Mouse (Mus musculus) MEL (cell line): Measurements from ENCODE around the gene Upk3b. TPM values are rescaled to one million over a fixed set of nuclear protein-coding genes. Genes with fewer than 3 reads are reported as not detected.

Experiments used
- DNase-seq: peaks from one replicate; pipeline ENCODE4 v3.0.0; 2011; ENCODE audit warnings: low read depth, low spot score
- H3K27ac ChIP-seq: 2 replicates; pipeline ENCODE4 v1.5.1; 2012; ENCODE audit warnings: low read depth, mild to moderate bottlenecking, control low read depth, low read length, moderate library complexity; ENCODE audit not compliant: control insufficient read depth
- H3K27me3 ChIP-seq, 2 experiments: fragments of 150-350 bp in 1 of 2; sonication (generic) in 1 of 2; 2 replicates each; pipeline ENCODE4 v1.6.1; 2012; ENCODE audit warnings: low read length in 2 of 2, mild to moderate bottlenecking in 2 of 2, improper control_type of control experiment in 1 of 2, moderate library complexity in 1 of 2; ENCODE audit not compliant: insufficient read depth in 2 of 2, control insufficient read depth in 1 of 2
- H3K36me3 ChIP-seq, 2 experiments: 2 replicates each; pipeline ENCODE4 v1.6.1; 2012 to 2014; ENCODE audit warnings: low read length in 2 of 2, improper control_type of control experiment in 1 of 2, inconsistent platforms in 1 of 2, mild to moderate bottlenecking in 1 of 2; ENCODE audit not compliant: insufficient read depth in 2 of 2, control insufficient read depth in 1 of 2
- H3K4me1 ChIP-seq, 2 experiments: fragments of 150-350 bp in 1 of 2; sonication (generic) in 1 of 2; 2 replicates each; pipeline ENCODE4 v1.6.1; 2012; ENCODE audit warnings: low read length in 2 of 2, improper control_type of control experiment in 1 of 2, mild to moderate bottlenecking in 1 of 2; ENCODE audit not compliant: insufficient read depth in 2 of 2, control insufficient read depth in 1 of 2
- H3K4me3 ChIP-seq, 2 experiments: fragments of 150-350 bp in 1 of 2; sonication (generic) in 1 of 2; 2 replicates each; pipeline ENCODE4 v1.5.1; 2012; ENCODE audit warnings: low read depth in 2 of 2, low read length in 2 of 2, mild to moderate bottlenecking in 2 of 2, moderate library complexity in 2 of 2, control low read depth in 1 of 2, improper control_type of control experiment in 1 of 2; ENCODE audit not compliant: control insufficient read depth in 1 of 2, insufficient read depth in 1 of 2
- H3K79me2 ChIP-seq: 2 replicates; pipeline ENCODE4 v1.6.1; 2012; ENCODE audit warnings: mild to moderate bottlenecking, low read length, moderate library complexity; ENCODE audit not compliant: control insufficient read depth, poor library complexity, insufficient read depth
- H3K9ac ChIP-seq: 2 replicates; pipeline ENCODE4 v1.6.1; 2012; ENCODE audit warnings: low read depth, mild to moderate bottlenecking, control low read depth, low read length, moderate library complexity; ENCODE audit not compliant: control insufficient read depth, poor library complexity, severe bottlenecking
- H3K9me3 ChIP-seq: fragments of 150-350 bp; sonication (generic); replicated peaks from 2 replicates; pipeline ENCODE4 v1.6.1; 2012; ENCODE audit warnings: mild to moderate bottlenecking, low read length, improper control_type of control experiment, moderate library complexity; ENCODE audit not compliant: insufficient read depth
- CHD1 ChIP-seq: IDR thresholded peaks from 2 replicates; pipeline ENCODE4 v1.6.1; 2012; ENCODE audit warnings: low read depth, mild to moderate bottlenecking, inconsistent platforms, low read length, improper control_type of control experiment
- CHD2 ChIP-seq: IDR thresholded peaks from 2 replicates; pipeline ENCODE4 v1.6.1; 2011; ENCODE audit warnings: low read length, improper control_type of control experiment
- CTCF ChIP-seq, 3 experiments: IDR thresholded peaks in 2 of 3; conservative IDR thresholded peaks in 1 of 3; 2 replicates each; pipeline ENCODE4 v1.5.1; 2011 to 2012; ENCODE audit warnings: low read length in 3 of 3, low read depth in 2 of 3, mild to moderate bottlenecking in 2 of 3, improper control_type of control experiment in 1 of 3, inconsistent platforms in 1 of 3, mixed read lengths in 1 of 3, moderate library complexity in 1 of 3; ENCODE audit not compliant: control insufficient read depth in 1 of 3, insufficient read depth in 1 of 3, poor library complexity in 1 of 3, severe bottlenecking in 1 of 3
- ELF1 ChIP-seq: IDR thresholded peaks from 2 replicates; pipeline ENCODE4 v1.6.1; 2014; ENCODE audit warnings: low read depth, mild to moderate bottlenecking, inconsistent platforms, low read length, improper control_type of control experiment, moderate library complexity
- ETS1 ChIP-seq: IDR thresholded peaks from 2 replicates; pipeline ENCODE4 v1.6.1; 2012; ENCODE audit warnings: low read depth, mild to moderate bottlenecking, inconsistent platforms, low read length, improper control_type of control experiment, moderate library complexity
- GATA1 ChIP-seq: IDR thresholded peaks from 2 replicates; pipeline ENCODE4 v1.6.1; 2011; ENCODE audit warnings: low read depth, low read length, improper control_type of control experiment
- HCFC1 ChIP-seq: IDR thresholded peaks from 2 replicates; pipeline ENCODE4 v1.6.1; 2012; ENCODE audit warnings: low read depth, mild to moderate bottlenecking, inconsistent platforms, low read length, improper control_type of control experiment, moderate library complexity
- MAFK ChIP-seq: IDR thresholded peaks from 2 replicates; pipeline ENCODE4 v1.6.1; 2011; ENCODE audit warnings: low read depth, mild to moderate bottlenecking, low read length, improper control_type of control experiment, borderline replicate concordance
- MXI1 ChIP-seq: IDR thresholded peaks from 2 replicates; pipeline ENCODE4 v1.6.1; 2011; ENCODE audit warnings: mild to moderate bottlenecking, low read depth, low read length, improper control_type of control experiment
- MYB ChIP-seq: IDR thresholded peaks from 2 replicates; pipeline ENCODE4 v1.6.1; 2011; ENCODE audit warnings: mild to moderate bottlenecking, low read depth, low read length, improper control_type of control experiment
- MYC ChIP-seq: IDR thresholded peaks from 2 replicates; pipeline ENCODE4 v1.6.1; 2011; ENCODE audit warnings: low read depth, mild to moderate bottlenecking, low read length, improper control_type of control experiment, moderate library complexity
- NRF1 ChIP-seq: IDR thresholded peaks from 2 replicates; pipeline ENCODE4 v1.6.1; 2014; ENCODE audit warnings: low read depth, mild to moderate bottlenecking, inconsistent platforms, low read length, improper control_type of control experiment, moderate library complexity; ENCODE audit not compliant: poor library complexity, insufficient read depth, severe bottlenecking
- POLR2A ChIP-seq, 2 experiments: IDR thresholded peaks; 2 replicates each; pipeline ENCODE4 v1.6.1; 2011 to 2012; ENCODE audit warnings: low read length in 2 of 2, mild to moderate bottlenecking in 2 of 2, control low read depth in 1 of 2, improper control_type of control experiment in 1 of 2, low read depth in 1 of 2, moderate library complexity in 1 of 2; ENCODE audit not compliant: control insufficient read depth in 1 of 2, insufficient read depth in 1 of 2, poor library complexity in 1 of 2
- RAD21 ChIP-seq: IDR thresholded peaks from 2 replicates; pipeline ENCODE4 v1.6.1; 2011; ENCODE audit warnings: mild to moderate bottlenecking, low read depth, low read length, improper control_type of control experiment
- SIN3A ChIP-seq: IDR thresholded peaks from 2 replicates; pipeline ENCODE4 v1.6.1; 2012; ENCODE audit warnings: low read length, improper control_type of control experiment, inconsistent platforms
- SMC3 ChIP-seq: IDR thresholded peaks from 2 replicates; pipeline ENCODE4 v1.6.1; 2011; ENCODE audit warnings: low read depth, low read length, improper control_type of control experiment
- TAL1 ChIP-seq: IDR thresholded peaks from 2 replicates; pipeline ENCODE4 v1.6.1; 2012; ENCODE audit warnings: mild to moderate bottlenecking, inconsistent platforms, low read length, moderate library complexity, mixed read lengths
- UBTF ChIP-seq: IDR thresholded peaks from 2 replicates; pipeline ENCODE4 v1.6.1; 2012; ENCODE audit warnings: low read depth, mild to moderate bottlenecking, inconsistent platforms, low read length, improper control_type of control experiment, moderate library complexity, borderline replicate concordance; ENCODE audit not compliant: insufficient read depth
- USF1 ChIP-seq: IDR thresholded peaks from 2 replicates; pipeline ENCODE4 v1.6.1; 2014; ENCODE audit warnings: low read depth, mild to moderate bottlenecking, inconsistent platforms, low read length, improper control_type of control experiment, moderate library complexity
- USF2 ChIP-seq, 2 experiments: IDR thresholded peaks; 2 replicates each; pipeline ENCODE4 v1.6.1; 2011 to 2012; ENCODE audit warnings: improper control_type of control experiment in 2 of 2, low read length in 2 of 2, borderline replicate concordance in 1 of 2, inconsistent platforms in 1 of 2, low read depth in 1 of 2, mild to moderate bottlenecking in 1 of 2; ENCODE audit not compliant: insufficient read depth in 1 of 2
- ZC3H11A ChIP-seq: IDR thresholded peaks from 2 replicates; pipeline ENCODE4 v1.6.1; 2012; ENCODE audit warnings: low read depth, mild to moderate bottlenecking, inconsistent platforms, low read length, improper control_type of control experiment
- ZMIZ1 ChIP-seq: IDR thresholded peaks from 2 replicates; pipeline ENCODE4 v1.6.1; 2012; ENCODE audit warnings: low read depth, mild to moderate bottlenecking, inconsistent platforms, low read length, improper control_type of control experiment, moderate library complexity
- polyA plus RNA-seq, 2 experiments: library from polyadenylated mRNA; stranded (reverse) in 1 of 2; unstranded in 1 of 2; fragments of >175 nt in 1 of 2; fragments of >200 nt in 1 of 2; gene quantifications; 2 replicates each; pipeline versions ENCODE4 v1.2.1 to v1.2.4; 2012; ENCODE audit warnings: low replicate concordance in 2 of 2, low read depth in 1 of 2; ENCODE audit not compliant: insufficient read length in 2 of 2, insufficient read depth in 1 of 2, missing spikeins in 1 of 2
- total RNA-seq: library from RNA; depleted of rRNA; stranded (reverse); fragments of 300-350 nt; gene quantifications from 2 replicates; pipeline ENCODE4 v1.2.3, GENCODE M21; 2012

Gene Upk3b
- total and polyA plus RNA-seq, 3 experiments = not detected

DNA sequence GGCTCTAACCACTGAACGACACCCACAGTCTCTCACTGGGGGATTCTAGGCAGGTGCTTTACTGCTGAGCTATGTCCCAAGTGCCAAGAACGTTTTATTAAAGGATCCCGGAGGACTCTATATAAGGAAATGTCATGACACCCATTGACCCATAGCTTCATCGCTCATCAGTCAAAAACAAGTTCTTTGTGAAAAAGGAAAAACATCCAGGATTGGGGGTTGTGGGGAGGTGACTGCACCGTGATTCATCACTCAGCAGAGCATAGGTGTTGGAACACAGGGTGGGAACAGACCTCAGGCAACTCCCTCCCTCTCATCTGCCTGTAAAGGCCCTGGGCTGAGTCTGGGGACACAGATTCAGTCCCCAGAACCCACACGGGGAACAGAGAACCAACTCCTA lies 11.6 kb downstream of the Upk3b start:
- Histone ChIP-seq H3K4me1 (no peaks in the 10 kb centered on the region; a peak in 2 of 4 replicates), H3K36me3 (no peaks in the 10 kb centered on the region), H3K27ac (no peak overlapping the region), H3K9me3 (no peaks in the 10 kb centered on the region), H3K4me3 (no peak overlapping the region), H3K79me2 (no peaks in the 10 kb centered on the region), H3K9ac (no peak overlapping the region), H3K27me3 (no peaks in the 10 kb centered on the region)
- no peak for DNase-seq
- TF ChIP-seq MAFK (no peak), GATA1 (no peak), MYB (no peak)

DNA sequence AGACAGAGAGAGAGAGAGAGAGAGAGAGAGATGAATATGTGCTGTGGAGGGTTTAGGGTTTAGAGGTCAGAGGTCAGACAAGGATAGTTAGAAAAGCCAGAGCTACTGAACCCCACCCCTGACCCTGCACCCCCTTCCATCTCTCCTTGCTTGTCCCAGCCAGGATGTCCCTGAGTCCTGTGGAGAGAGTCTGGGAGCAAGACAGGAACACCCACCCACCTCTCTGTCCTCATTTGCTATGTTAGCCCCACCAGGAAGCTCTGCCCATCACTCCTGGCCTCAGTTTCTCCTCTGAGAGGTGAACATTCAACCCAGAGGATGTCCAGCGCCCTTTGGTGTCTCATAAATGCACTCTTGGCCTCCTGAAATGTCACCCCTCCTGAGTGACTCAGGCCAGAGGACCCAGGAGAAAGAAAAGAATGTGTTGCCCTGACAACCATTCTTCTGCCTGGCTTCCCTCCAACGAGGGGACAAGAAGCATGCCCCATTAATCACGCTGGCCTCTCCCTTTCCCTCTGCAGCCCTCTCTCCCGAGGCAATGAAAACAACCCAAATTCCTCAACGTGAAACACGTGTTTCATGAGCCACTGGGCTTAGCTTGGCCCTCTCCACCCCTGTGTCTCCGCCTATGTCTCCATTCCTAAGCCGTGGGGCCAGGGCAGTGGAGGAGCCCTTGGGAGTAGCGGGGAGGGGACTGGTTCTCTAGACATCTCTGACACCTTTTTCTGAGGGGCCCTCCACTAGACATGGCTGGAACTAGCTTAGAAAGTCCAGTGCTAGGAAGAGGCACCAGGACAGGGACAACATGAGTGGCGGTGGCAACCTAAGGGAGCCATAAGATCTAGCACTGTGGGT lies 13.2 kb downstream of the Upk3b start:
- no peak for DNase-seq
- no peaks in the 10 kb centered on the region for H3K79me2 ChIP-seq
- no peak overlapping the region for H3K9ac ChIP-seq
- H3K4me3 ChIP-seq = no peak overlapping the region
- H3K36me3 ChIP-seq = no peaks in the 10 kb centered on the region
- H3K4me1 ChIP-seq = no peaks in the 10 kb centered on the region
- no peak overlapping the region for H3K27ac ChIP-seq
- H3K27me3 ChIP-seq = peaks cover 0 to 2% of the 10 kb centered on the region in 2 experiments; a peak in 1 of 4 replicates
- no peaks in the 10 kb centered on the region for H3K9me3 ChIP-seq
- TF ChIP-seq CTCF (IDR thresholded peaks at IDR 0.05 in 2 of 3, conservative IDR thresholded peaks at IDR 0.05 in 1 of 3; ENCODE audit: control insufficient read depth in 1 of 3, insufficient read depth in 1 of 3, low read depth in 2 of 3, low read length in 3 of 3, poor library complexity in 1 of 3, severe bottlenecking in 1 of 3) (no peak), CHD2 (no peak), ETS1 (no peak), ZMIZ1 (no peak), SIN3A (no peak), RAD21 (no peak), USF1 (no peak), MXI1 (no peak), NRF1 (no peak)

DNA sequence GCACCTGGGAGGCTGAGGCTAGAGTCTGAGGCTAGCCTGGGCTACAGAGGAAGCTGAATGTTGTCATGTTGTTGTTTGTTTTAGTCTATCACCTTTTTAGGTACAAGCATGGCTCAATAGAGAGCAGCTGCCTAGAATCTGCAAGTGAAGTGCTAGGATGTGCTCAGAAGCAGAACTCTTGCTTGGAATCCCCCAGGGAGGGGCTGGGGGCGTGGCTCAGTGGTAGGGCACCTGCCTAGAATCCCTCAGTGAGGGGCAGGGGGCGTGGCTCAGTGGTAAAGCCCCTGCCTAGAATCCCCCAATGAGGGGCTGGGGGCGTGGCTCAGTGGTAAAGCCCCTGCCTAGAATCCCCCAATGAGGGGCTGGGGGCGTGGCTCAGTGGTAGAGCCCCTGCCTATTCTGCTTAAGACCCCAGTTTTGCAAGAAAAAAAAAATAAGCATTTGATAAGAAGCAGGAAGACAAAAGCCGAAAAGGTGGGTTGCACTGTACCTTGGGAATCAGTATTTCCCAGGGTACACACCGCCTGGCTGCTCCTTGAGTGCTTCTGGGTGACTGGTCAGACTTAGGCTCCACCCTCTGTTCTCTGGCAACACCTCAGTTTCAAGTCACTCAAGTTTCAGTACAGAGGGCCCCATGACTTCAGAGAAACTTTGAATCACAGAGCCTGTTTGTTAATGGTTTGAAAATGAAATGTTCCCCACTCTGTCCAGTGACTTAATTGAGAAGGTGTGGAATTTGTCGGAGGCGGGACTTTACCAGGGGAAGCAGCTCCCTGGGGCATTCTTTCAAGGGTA lies 14.8 kb downstream of the Upk3b start:
- no peak overlapping the region for H3K9ac ChIP-seq
- no peaks in the 10 kb centered on the region for H3K79me2 ChIP-seq
- no peaks in the 10 kb centered on the region for H3K4me1 ChIP-seq
- H3K4me3 ChIP-seq = no peak overlapping the region
- no peak for DNase-seq
- H3K27ac ChIP-seq = no peak overlapping the region
- H3K9me3 ChIP-seq = no peaks in the 10 kb centered on the region
- H3K36me3 ChIP-seq = no peaks in the 10 kb centered on the region
- peaks cover 6 to 9% of the 10 kb centered on the region in 2 experiments for H3K27me3 ChIP-seq
- TF ChIP-seq GATA1 (no peak), TAL1 (no peak), UBTF (no peak), SMC3 (no peak), MYC (no peak), CHD1 (no peak), USF2 (IDR thresholded peaks at IDR 0.05; ENCODE audit: borderline replicate concordance in 1 of 2, insufficient read depth in 1 of 2, low read depth in 1 of 2, low read length in 2 of 2) (no peak), ETS1 (no peak), ZC3H11A (no peak), USF1 (no peak), ELF1 (no peak), POLR2A (IDR thresholded peaks at IDR 0.05; ENCODE audit: control insufficient read depth in 1 of 2, insufficient read depth in 1 of 2, low read depth in 1 of 2, low read length in 2 of 2, poor library complexity in 1 of 2) (no peak), CHD2 (no peak), HCFC1 (no peak)
